Mouse (Mus musculus) embryonic fibroblast, embryonic 13.5 days (primary cell): Measurements from ENCODE around the gene Mthfd2l. TPM values are rescaled to one million over a fixed set of nuclear protein-coding genes. Genes with fewer than 3 reads are reported as not detected.

ENCODE experiments used
- H3K27ac ChIP-seq: 2 replicates; pipeline ENCODE4 v1.5.1; 2012; ENCODE audit warnings: low read length, control low read depth, inconsistent platforms; ENCODE audit not compliant: insufficient read depth
- H3K4me1 ChIP-seq: 2 replicates; pipeline ENCODE4 v1.6.1; 2011; ENCODE audit warnings: low read length; ENCODE audit not compliant: control insufficient read depth, insufficient read depth
- H3K4me3 ChIP-seq: 2 replicates; pipeline ENCODE4 v1.5.1; 2011; ENCODE audit warnings: mild to moderate bottlenecking, control low read depth, low read length; ENCODE audit not compliant: insufficient read depth
- CTCF ChIP-seq: IDR thresholded peaks from 2 replicates; pipeline ENCODE4 v1.5.1; 2011; ENCODE audit warnings: mild to moderate bottlenecking, control low read depth, low read length, moderate library complexity, borderline replicate concordance; ENCODE audit not compliant: insufficient read depth
- POLR2A ChIP-seq: IDR thresholded peaks from 2 replicates; pipeline ENCODE4 v1.6.1; 2011; ENCODE audit warnings: low read depth, mild to moderate bottlenecking, control low read depth, low read length, moderate library complexity
- polyA plus RNA-seq: library from polyadenylated mRNA; stranded (reverse); fragments of >200 nt; gene quantifications from 2 replicates; pipeline ENCODE4 v1.2.4, GENCODE M21; 2011; ENCODE audit warnings: low read depth; ENCODE audit not compliant: missing spikeins, insufficient read length

The Mthfd2l gene
- polyA plus RNA-seq, 1 experiment = 20.1 TPM

- TF ChIP-seq POLR2A (no peak), CTCF (no peak)
These were observed 5.8 kb downstream of the Mthfd2l start for GRCm38 (mm10) chr5:90936706-90937105.

GRCm38 (mm10) chr5:90945453-90945852 is 14.5 kb downstream of the Mthfd2l start:
- TF ChIP-seq POLR2A (no peak), CTCF (no peak)
- Histone ChIP-seq H3K27ac (no peak overlapping the region), H3K4me3 (no peak overlapping the region), H3K4me1 (no peaks in the 10 kb centered on the region)

More at GRCm38 (mm10) chr5:90936706-90937105, 5.8 kb downstream of the Mthfd2l start:
- H3K4me1 ChIP-seq = no peaks in the 10 kb centered on the region; the same call in 1 of the 2 replicates
- no peak overlapping the region for H3K4me3 ChIP-seq
- H3K27ac ChIP-seq = no peak overlapping the region

DNA sequence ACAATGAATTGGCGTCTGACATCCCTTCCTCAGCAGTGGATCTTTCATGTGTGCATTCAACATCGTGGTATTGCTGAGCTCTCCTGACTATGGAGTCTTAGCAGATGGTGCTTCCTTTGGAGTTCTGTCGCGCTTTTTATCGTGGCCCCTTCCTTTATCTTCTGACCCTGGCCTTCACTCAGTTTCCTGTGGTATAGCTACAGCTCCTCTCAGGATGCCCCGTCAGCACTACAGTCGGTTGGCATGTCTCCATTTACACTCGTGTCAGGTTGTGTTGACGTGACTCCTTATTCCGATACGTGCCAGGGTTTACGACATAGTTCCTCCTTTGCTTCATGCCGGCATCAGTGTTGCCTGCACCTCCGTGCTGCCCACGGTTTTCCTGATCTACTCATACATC is 18.6 kb downstream of the Mthfd2l start:
- no peaks in the 10 kb centered on the region for H3K4me1 ChIP-seq
- no peak for TF ChIP-seq CTCF
- no peak for TF ChIP-seq POLR2A
- no peak overlapping the region for H3K27ac ChIP-seq
- no peak overlapping the region for H3K4me3 ChIP-seq

GRCm38 (mm10) chr5:90951475-90951874 is 20.6 kb downstream of the Mthfd2l start:
- no peaks in the 10 kb centered on the region for H3K4me1 ChIP-seq
- no peak overlapping the region for H3K4me3 ChIP-seq
- TF ChIP-seq CTCF (no peak), POLR2A (no peak)
- H3K27ac ChIP-seq = no peak overlapping the region

DNA sequence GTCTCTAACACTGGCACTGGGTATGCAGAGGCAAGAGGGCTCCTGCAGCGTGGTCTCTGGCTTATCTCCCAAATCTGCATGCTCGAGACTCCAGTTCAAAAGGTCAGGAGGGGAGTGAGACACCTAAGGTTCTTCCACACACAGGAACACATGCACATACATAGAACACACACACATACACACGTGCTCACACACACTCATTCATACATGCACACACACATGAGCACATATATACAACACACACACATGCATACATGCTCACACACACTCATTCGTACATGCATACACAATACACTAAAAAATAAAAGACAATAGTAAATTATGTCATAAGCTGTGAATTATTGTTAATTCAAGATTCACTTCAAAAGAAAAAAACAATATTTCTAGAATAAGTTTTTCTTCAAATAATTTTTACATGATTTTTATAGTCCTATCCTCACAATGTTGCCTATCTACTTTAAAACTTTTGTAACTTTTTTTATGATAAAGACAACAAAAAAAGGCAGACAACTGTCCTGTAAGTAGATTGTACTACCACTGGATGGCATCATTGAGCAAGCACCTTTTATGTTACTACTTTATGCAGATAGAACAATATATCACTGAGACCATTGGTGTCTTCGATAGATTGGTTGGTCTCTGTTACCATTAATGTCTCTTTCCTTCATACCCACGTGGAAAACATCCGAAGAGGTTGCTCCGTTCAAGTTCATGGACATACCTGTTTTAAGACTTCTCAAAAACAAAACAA is 22.0 kb downstream of the Mthfd2l start:
- TF ChIP-seq POLR2A (no peak), CTCF (no peak)

GRCm38 (mm10) chr5:90964316-90964715 is 33.4 kb downstream of the Mthfd2l start:
- TF ChIP-seq CTCF = peak; percentile 80; the same call in 1 of the 2 replicates
- TF ChIP-seq POLR2A = no peak
- no peak overlapping the region for H3K27ac ChIP-seq
- no peaks in the 10 kb centered on the region for H3K4me1 ChIP-seq
- no peak overlapping the region for H3K4me3 ChIP-seq

More for the DNA sequence above, 22.0 kb downstream of the Mthfd2l start:
- H3K27ac ChIP-seq = no peak overlapping the region
- H3K4me1 ChIP-seq = no peaks in the 10 kb centered on the region
- H3K4me3 ChIP-seq = no peak overlapping the region

- no peaks in the 10 kb centered on the region for H3K4me1 ChIP-seq
- H3K4me3 ChIP-seq = no peak overlapping the region
- H3K27ac ChIP-seq = no peak overlapping the region
- TF ChIP-seq POLR2A (no peak), CTCF (no peak)
These were observed 33.8 kb downstream of the Mthfd2l start for GRCm38 (mm10) chr5:90964764-90965163.

DNA sequence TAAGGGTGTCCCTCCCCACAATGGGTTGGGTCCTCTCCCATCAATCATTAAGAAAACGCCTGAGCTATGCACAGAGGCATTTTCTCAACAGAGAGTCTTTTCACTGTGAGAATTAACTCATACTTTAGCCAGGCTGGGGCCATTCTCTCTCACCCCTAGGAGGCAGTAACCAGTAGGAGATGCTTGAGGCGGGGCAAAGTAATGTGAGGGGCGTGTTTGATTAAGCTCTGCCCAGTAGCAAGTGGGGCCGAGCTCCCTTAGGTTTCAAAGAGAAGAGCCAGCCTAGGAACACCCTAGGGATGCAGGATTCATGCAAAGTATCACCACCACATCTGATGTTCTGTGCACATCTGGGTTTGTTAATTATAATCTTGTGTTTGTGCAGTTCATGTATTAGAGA is 34.5 kb downstream of the Mthfd2l start:
- TF ChIP-seq POLR2A = no peak
- no peak for TF ChIP-seq CTCF
- H3K4me1 ChIP-seq = no peaks in the 10 kb centered on the region
- H3K4me3 ChIP-seq = no peak overlapping the region
- H3K27ac ChIP-seq = no peak overlapping the region

DNA sequence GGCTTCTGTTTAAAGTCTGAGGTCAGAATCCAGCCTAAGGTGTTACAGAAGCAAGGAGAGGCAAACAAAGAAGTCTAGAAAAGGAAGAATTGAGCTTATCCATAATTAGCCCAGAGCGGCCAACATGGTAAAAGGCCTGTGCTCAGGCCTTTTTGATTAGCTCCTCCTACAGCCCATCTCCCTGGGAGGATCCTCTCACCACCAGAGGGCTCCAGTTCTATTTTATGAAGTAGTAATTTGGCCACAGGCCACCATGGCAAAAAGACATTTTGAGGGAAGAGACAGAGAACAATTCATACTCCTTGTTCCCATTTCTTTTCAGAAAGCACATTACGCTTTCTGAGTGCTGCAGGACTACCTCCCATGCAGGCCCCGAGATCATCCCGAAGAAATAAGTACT is 46.3 kb downstream of the Mthfd2l start:
- H3K27ac ChIP-seq = no peak overlapping the region
- TF ChIP-seq CTCF = no peak
- no peak for TF ChIP-seq POLR2A
- H3K4me3 ChIP-seq = no peak overlapping the region
- H3K4me1 ChIP-seq = no peaks in the 10 kb centered on the region

DNA sequence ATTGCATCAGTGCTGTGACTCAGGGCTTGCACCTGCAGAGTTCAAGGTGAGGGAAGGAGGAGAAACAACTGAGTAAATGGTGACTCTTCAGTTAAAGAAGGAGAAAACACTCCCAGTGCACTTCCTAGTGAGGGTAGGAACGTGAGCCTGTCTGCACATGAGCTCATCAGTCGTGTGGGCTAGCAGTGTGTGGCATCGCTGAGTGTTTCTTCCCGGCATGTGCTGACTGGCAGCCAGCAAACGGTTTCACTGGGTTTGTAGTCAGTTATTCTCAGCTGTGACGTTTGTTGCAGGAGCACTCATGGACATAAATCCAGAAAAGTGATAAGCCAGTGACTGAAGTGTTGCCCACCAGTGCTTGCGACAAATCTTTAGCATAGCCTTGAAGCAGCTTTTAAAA is 49.4 kb downstream of the Mthfd2l start:
- Histone ChIP-seq H3K27ac (no peak overlapping the region), H3K4me1 (no peaks in the 10 kb centered on the region), H3K4me3 (no peak overlapping the region)
- TF ChIP-seq CTCF (no peak), POLR2A (no peak)
